Mouse (Mus musculus) G1E-ER4 (cell line): ENCODE data around the gene Kcnj10. TPM values are rescaled to one million over a fixed set of nuclear protein-coding genes. Genes with fewer than 3 reads are reported as not detected.

Experiments used
- GATA1 ChIP-seq: IDR thresholded peaks from one replicate; pipeline ENCODE4 v1.8.0; 2012; ENCODE audit warnings: low read length, inconsistent platforms
- polyA plus RNA-seq: library from polyadenylated mRNA; stranded (reverse); fragments of >175 nt; gene quantifications from 2 replicates; pipeline ENCODE4 v1.2.3, GENCODE M21; 2012

Gene Kcnj10
- polyA plus RNA-seq, 1 experiment, result not detected

- no peak for TF ChIP-seq GATA1
Measured at GRCm38 (mm10) chr1:172380066-172380465, 39.1 kb downstream of the Kcnj10 start.

- no peak for TF ChIP-seq GATA1
Measured at GRCm38 (mm10) chr1:172382090-172382489, 41.1 kb downstream of the Kcnj10 start.

GRCm38 (mm10) chr1:172387246-172387645 lies 46.2 kb downstream of the Kcnj10 start:
- TF ChIP-seq GATA1, result no peak

- no peak for TF ChIP-seq GATA1
Measured at GRCm38 (mm10) chr1:172390769-172391168, 49.8 kb downstream of the Kcnj10 start.

GRCm38 (mm10) chr1:172391807-172392581 lies 51.0 kb downstream of the Kcnj10 start:
- no peak for TF ChIP-seq GATA1

GRCm38 (mm10) chr1:172392643-172393170 lies 51.7 kb downstream of the Kcnj10 start:
- no peak for TF ChIP-seq GATA1

GRCm38 (mm10) chr1:172393739-172394138 lies 52.7 kb downstream of the Kcnj10 start:
- TF ChIP-seq GATA1, result no peak

- TF ChIP-seq GATA1, result no peak
Measured at GRCm38 (mm10) chr1:172396996-172397752, 56.2 kb downstream of the Kcnj10 start.

GRCm38 (mm10) chr1:172406077-172406706 lies 65.2 kb downstream of the Kcnj10 start:
- TF ChIP-seq GATA1, result no peak

- no peak for TF ChIP-seq GATA1
Measured at GRCm38 (mm10) chr1:172408996-172409395, 68.0 kb downstream of the Kcnj10 start.

GRCm38 (mm10) chr1:172409431-172409830 lies 68.4 kb downstream of the Kcnj10 start:
- no peak for TF ChIP-seq GATA1

GRCm38 (mm10) chr1:172410806-172411205 lies 69.8 kb downstream of the Kcnj10 start:
- TF ChIP-seq GATA1, result no peak

GRCm38 (mm10) chr1:172412204-172412603 lies 71.2 kb downstream of the Kcnj10 start:
- TF ChIP-seq GATA1, result no peak

- TF ChIP-seq GATA1, result no peak
Measured at GRCm38 (mm10) chr1:172413491-172414230, 72.7 kb downstream of the Kcnj10 start.

GRCm38 (mm10) chr1:172414231-172414585 lies 73.2 kb downstream of the Kcnj10 start:
- no peak for TF ChIP-seq GATA1
